Mouse (Mus musculus) hindbrain, postnatal 0 days (tissue): ENCODE results near the gene Ckmt1. TPM values are rescaled to one million over a fixed set of nuclear protein-coding genes. Genes with fewer than 3 reads are reported as not detected.

Experiments used
- ATAC-seq: fragments of 200-750 bp; cut with Nextera tagmentation; 2 replicates; pipeline ENCODE4 v1.8.0; 2017; ENCODE audit warnings: mild to moderate bottlenecking, moderate TSS enrichment, moderate library complexity
- DNase-seq: peaks from one replicate; pipeline ENCODE4 v3.0.0-alpha.2; 2015; ENCODE audit warnings: low spot score
- H3K27ac ChIP-seq: fragments of 300-500 bp; sonication (generic); 2 replicates; pipeline ENCODE4 v1.5.1; 2014; ENCODE audit warnings: mild to moderate bottlenecking
- H3K27me3 ChIP-seq: fragments of 300-500 bp; sonication (generic); 2 replicates; pipeline ENCODE4 v1.6.1; 2014; ENCODE audit warnings: low read length, mixed read lengths; ENCODE audit not compliant: insufficient read depth
- H3K36me3 ChIP-seq: fragments of 300-500 bp; sonication (generic); 2 replicates; pipeline ENCODE4 v1.6.1; 2014; ENCODE audit warnings: low read length, mixed read lengths; ENCODE audit not compliant: insufficient read depth
- H3K4me1 ChIP-seq: fragments of 300-500 bp; sonication (generic); 2 replicates; pipeline ENCODE4 v1.6.1; 2014; ENCODE audit warnings: antibody characterized with exemption, low read length, mixed read lengths; ENCODE audit not compliant: insufficient read depth
- H3K4me2 ChIP-seq: fragments of 300-500 bp; sonication (generic); 2 replicates; pipeline ENCODE4 v1.6.1; 2014; ENCODE audit warnings: low read depth, mild to moderate bottlenecking, low read length, moderate library complexity, mixed read lengths
- H3K4me3 ChIP-seq: fragments of 300-500 bp; sonication (generic); 2 replicates; pipeline ENCODE4 v1.5.1; 2014; ENCODE audit warnings: low read length
- H3K9ac ChIP-seq: fragments of 300-500 bp; sonication (generic); replicated peaks from 2 replicates; pipeline ENCODE4 v1.6.1; 2014; ENCODE audit warnings: mild to moderate bottlenecking, low read length, moderate library complexity, mixed read lengths
- H3K9me3 ChIP-seq: fragments of 300-500 bp; sonication (generic); 2 replicates; pipeline ENCODE4 v1.6.1; 2016; ENCODE audit warnings: low read length, mixed read lengths
- CTCF ChIP-seq: IDR thresholded peaks from 2 replicates; pipeline ENCODE4 v1.5.1; 2016; ENCODE audit warnings: antibody characterized with exemption, control low read depth, low read depth
- WGBS: fragments of 180-500 bp; shearing (Covaris S2); extraction: QIAGEN DNeasy Blood & Tissue Kit; methylation state at CpG from one replicate; pipeline ENCODE4 v1.1.7; 2014; 5-methylcytosine and 5-hydroxymethylcytosine counted together
- polyA plus RNA-seq: library from polyadenylated mRNA; unstranded; fragments of >200 nt; fragmentation: Nextera tagmentation; extraction: Ambion mirVana; gene quantifications from 2 replicates; pipeline ENCODE4 v1.2.1, GENCODE M21; 2015
- total RNA-seq: library from RNA; depleted of rRNA; stranded (reverse); fragments of >200 nt; gene quantifications from 2 replicates; pipeline ENCODE4 v1.2.3, GENCODE M21; 2014; rRNA removed

The Ckmt1 gene
- total RNA-seq: 139 and 161 TPM in 2 replicates
- polyA plus RNA-seq: 167 and 168 TPM in 2 replicates

GRCm38 (mm10) chr2:121357494-121357893 is at the start of gene Ckmt1:
Gene Ckmt1 (plus strand): TSS chr2:121357714.
- H3K27ac ChIP-seq: peak within 1 kb of the TSS; percentile 88
- H3K9ac ChIP-seq: peak within 1 kb of the TSS; percentile 69
- H3K9me3 ChIP-seq: no peaks in the 10 kb centered on the region
- no peaks in the 10 kb centered on the region for H3K27me3 ChIP-seq
- no peak for DNase-seq
- no peak for TF ChIP-seq CTCF
- ATAC-seq: no peak
- peak within 1 kb of the TSS; percentile 53 for H3K4me3 ChIP-seq
- H3K36me3 ChIP-seq: no peaks in the 10 kb centered on the region
- peaks cover 6% of the 10 kb centered on the region for H3K4me1 ChIP-seq
- WGBS: 62% methylated on average over 5 of the region's 5 CpGs
- peak within 1 kb of the TSS; percentile 64 for H3K4me2 ChIP-seq

- Histone ChIP-seq H3K27ac (no peak overlapping the region), H3K27me3 (no peaks in the 10 kb centered on the region), H3K9ac (no peak overlapping the region), H3K9me3 (no peaks in the 10 kb centered on the region), H3K4me3 (no peak overlapping the region), H3K4me1 (no peaks in the 10 kb centered on the region), H3K4me2 (no peak overlapping the region), H3K36me3 (peaks cover 52% of the 10 kb centered on the region; the same call in 1 of the 2 replicates)
- ATAC-seq (0 out of 2 replicates have a peak, but pooled peaks have one; percentile 7), DNase-seq (no peak)
- no peak for TF ChIP-seq CTCF
- 37% methylated on average over 5 of the region's 5 CpGs for WGBS
Observed at GRCm38 (mm10) chr2:121308997-121309416, 48.5 kb upstream of the Ckmt1 start.

- DNase-seq: no peak
- Histone ChIP-seq H3K4me3 (no peak overlapping the region), H3K36me3 (peaks cover 6% of the 10 kb centered on the region), H3K27ac (no peak overlapping the region), H3K9ac (no peak overlapping the region), H3K4me2 (no peak overlapping the region), H3K4me1 (no peaks in the 10 kb centered on the region), H3K27me3 (no peaks in the 10 kb centered on the region), H3K9me3 (no peaks in the 10 kb centered on the region)
- no peak for ATAC-seq
- no peak for TF ChIP-seq CTCF
- WGBS: 82% methylated on average over 8 of the region's 8 CpGs
Observed at GRCm38 (mm10) chr2:121316278-121316677, 41.2 kb upstream of the Ckmt1 start.

GRCm38 (mm10) chr2:121323041-121323440 is 34.5 kb upstream of the Ckmt1 start:
- no peaks in the 10 kb centered on the region for H3K27me3 ChIP-seq
- peaks cover 18% of the 10 kb centered on the region for H3K36me3 ChIP-seq
- H3K4me2 ChIP-seq: no peak overlapping the region
- DNase-seq: no peak
- H3K9me3 ChIP-seq: no peaks in the 10 kb centered on the region
- no peaks in the 10 kb centered on the region for H3K4me1 ChIP-seq
- no peak overlapping the region for H3K27ac ChIP-seq
- TF ChIP-seq CTCF: no peak
- no peak for ATAC-seq
- H3K4me3 ChIP-seq: no peak overlapping the region
- no peak overlapping the region for H3K9ac ChIP-seq
- WGBS: 87% methylated on average over 10 of the region's 10 CpGs

GRCm38 (mm10) chr2:121323693-121324470 is 33.6 kb upstream of the Ckmt1 start:
- Histone ChIP-seq H3K9me3 (no peaks in the 10 kb centered on the region), H3K27me3 (no peaks in the 10 kb centered on the region), H3K4me3 (no peak overlapping the region), H3K36me3 (peaks cover 18% of the 10 kb centered on the region), H3K4me1 (no peaks in the 10 kb centered on the region), H3K4me2 (no peak overlapping the region), H3K27ac (no peak overlapping the region), H3K9ac (no peak overlapping the region)
- ATAC-seq (no peak), DNase-seq (no peak)
- no peak for TF ChIP-seq CTCF
- WGBS: 84% methylated on average over 10 of the region's 10 CpGs

GRCm38 (mm10) chr2:121329492-121329891 is 28.0 kb upstream of the Ckmt1 start:
- WGBS: 98% methylated on average over 2 of the region's 2 CpGs
- DNase-seq (no peak), ATAC-seq (no peak)
- Histone ChIP-seq H3K4me2 (no peak overlapping the region), H3K4me1 (no peaks in the 10 kb centered on the region), H3K27me3 (no peaks in the 10 kb centered on the region), H3K9ac (no peak overlapping the region), H3K4me3 (no peak overlapping the region), H3K27ac (no peak overlapping the region), H3K36me3 (peaks cover 16% of the 10 kb centered on the region; the same call in 1 of the 2 replicates), H3K9me3 (no peaks in the 10 kb centered on the region)
- no peak for TF ChIP-seq CTCF

- Histone ChIP-seq H3K4me2 (no peak overlapping the region), H3K9ac (no peak overlapping the region), H3K4me1 (no peaks in the 10 kb centered on the region), H3K36me3 (peaks cover 28% of the 10 kb centered on the region), H3K4me3 (no peak overlapping the region), H3K9me3 (no peaks in the 10 kb centered on the region), H3K27ac (no peak overlapping the region), H3K27me3 (no peaks in the 10 kb centered on the region)
- DNase-seq (no peak), ATAC-seq (no peak)
- peak; percentile 32 for TF ChIP-seq CTCF
Observed at GRCm38 (mm10) chr2:121339057-121339456, 18.5 kb upstream of the Ckmt1 start.
